Mouse (Mus musculus) forebrain, embryonic 10.5 days (tissue): ENCODE measurements around the gene Fbxl12. TPM values are rescaled to one million over a fixed set of nuclear protein-coding genes. Genes with fewer than 3 reads are reported as not detected.
A peak's percentile ranks its signal among the peaks of the same experiment; 100 is the strongest.
"Not testable (repeated sequence)": the region's sequence is repeated elsewhere in the genome, so short reads cannot be mapped to it uniquely, and the experiment has no call there.

Experiments
- DNase-seq: peaks from one replicate; pipeline ENCODE4 v3.0.0-alpha.2; 2017; ENCODE audit warnings: low spot score; ENCODE audit errors: extremely low spot score
- H3K27ac ChIP-seq: fragments of 300-500 bp; sonication (generic); 2 replicates; pipeline ENCODE4 v1.5.1; 2016; ENCODE audit warnings: mild to moderate bottlenecking
- H3K27me3 ChIP-seq: fragments of 300-500 bp; sonication (generic); 2 replicates; pipeline ENCODE4 v1.6.1; 2016; ENCODE audit warnings: mild to moderate bottlenecking; ENCODE audit not compliant: poor library complexity, severe bottlenecking
- H3K36me3 ChIP-seq: fragments of 300-500 bp; sonication (generic); replicated peaks from 2 replicates; pipeline ENCODE4 v1.6.1; 2016; ENCODE audit warnings: mild to moderate bottlenecking, moderate library complexity
- H3K4me1 ChIP-seq: fragments of 300-500 bp; sonication (generic); 2 replicates; pipeline ENCODE4 v1.6.1; 2016
- H3K4me3 ChIP-seq: fragments of 300-500 bp; sonication (generic); 2 replicates; pipeline ENCODE4 v1.5.1; 2016; ENCODE audit warnings: mild to moderate bottlenecking, moderate library complexity
- H3K9me3 ChIP-seq: fragments of 300-500 bp; sonication (generic); 2 replicates; pipeline ENCODE4 v1.6.1; 2016; ENCODE audit warnings: mild to moderate bottlenecking, moderate library complexity
- WGBS: fragments of 180-500 bp; shearing (Covaris S2); methylation state at CpG from one replicate; pipeline ENCODE4 v1.1.7; 2016; 5-methylcytosine and 5-hydroxymethylcytosine counted together
- polyA plus RNA-seq: library from polyadenylated mRNA; unstranded; fragments of >200 nt; fragmentation: Nextera tagmentation; extraction: Ambion mirVana; gene quantifications from 2 replicates; pipeline ENCODE4 v1.2.1, GENCODE M21; 2016

Fbxl12 gene
- polyA plus RNA-seq, 1 experiment from 2014 or later: 18.4 TPM

DNA sequence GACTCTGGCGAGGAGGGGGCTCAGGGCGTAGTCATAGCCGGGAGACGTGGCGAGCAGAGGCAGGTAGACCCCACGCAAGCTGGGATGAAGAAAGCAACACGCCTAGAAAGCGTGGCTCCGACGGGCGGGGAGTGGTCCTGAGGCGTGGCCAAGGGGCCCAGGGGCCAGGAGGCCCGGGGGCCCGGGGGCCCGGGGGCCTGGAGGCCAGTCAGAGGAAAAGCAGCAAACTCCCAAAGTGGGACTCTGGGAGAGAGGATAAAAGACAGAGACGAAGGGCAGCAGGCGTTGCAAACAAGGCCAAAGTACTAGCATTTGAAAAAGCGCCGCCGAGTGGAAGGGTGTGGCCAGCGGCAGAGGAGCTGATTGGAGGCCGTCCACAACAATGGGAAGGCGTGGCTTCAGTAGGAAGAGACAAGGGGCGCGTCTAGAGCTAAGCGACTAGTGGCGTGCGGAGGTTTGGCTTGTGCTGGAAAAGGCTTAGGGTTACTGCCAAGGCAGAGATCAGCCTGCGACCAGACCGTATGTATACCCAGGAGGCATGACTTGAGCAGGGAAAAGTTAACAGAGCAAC lies 1.6 kb downstream of the Fbxl12 start:
- Histone ChIP-seq H3K4me3 (peak overlapping the region; percentile 86), H3K4me1 (peaks cover 45% of the 10 kb centered on the region), H3K27me3 (no peaks in the 10 kb centered on the region), H3K36me3 (peaks cover 36% of the 10 kb centered on the region), H3K9me3 (no peaks in the 10 kb centered on the region), H3K27ac (peak overlapping the region; percentile 91)
- WGBS: under 1% methylated on average over 30 of the region's 30 CpGs
- peak; percentile 85 for DNase-seq

DNA sequence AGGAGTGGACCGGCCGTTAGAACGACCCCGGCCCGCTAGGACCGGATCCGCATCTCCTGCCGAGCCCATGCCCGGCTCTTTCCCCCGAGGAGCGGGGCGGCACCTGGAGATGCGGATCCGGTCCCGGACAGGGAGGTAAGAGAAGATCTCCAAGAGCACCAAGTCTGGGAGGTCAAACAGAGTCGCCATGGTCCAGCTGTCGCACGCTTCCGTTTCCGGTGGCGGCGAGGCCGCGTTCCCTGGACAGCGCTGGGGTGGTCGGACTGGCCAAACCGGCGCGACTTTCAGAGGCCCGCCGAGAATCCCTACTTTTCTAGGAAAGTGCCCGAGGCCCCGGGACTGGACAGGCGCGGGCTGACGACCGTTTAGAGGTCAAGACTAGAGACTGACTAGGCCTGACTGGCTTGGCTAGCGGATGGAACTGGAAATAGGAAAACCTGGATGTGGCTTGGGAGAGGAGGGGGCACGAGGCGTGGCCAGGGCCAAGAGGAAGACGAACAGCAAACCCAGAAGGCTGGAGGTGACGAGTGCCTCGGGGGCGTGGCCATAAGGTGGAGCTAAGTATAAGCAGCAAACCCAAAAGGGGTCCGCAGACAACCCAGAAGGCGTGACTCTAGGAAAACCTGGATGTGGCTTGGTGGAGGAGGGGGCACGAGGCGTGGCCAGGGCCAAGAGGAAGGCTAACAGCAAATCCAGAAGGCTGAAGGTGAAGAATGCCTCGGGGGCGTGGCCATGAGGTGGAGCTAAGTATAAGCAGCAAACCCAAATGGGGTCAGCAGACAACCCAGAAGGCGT lies 2.3 kb downstream of the Fbxl12 start, which contains the start of gene Ubl5:
Gene Ubl5 (plus strand): TSS at position 778 of the 795 bp plus-strand sequence.
- H3K27me3 ChIP-seq: no peaks in the 10 kb centered on the region
- WGBS: under 1% methylated on average over 51 of the region's 51 CpGs
- DNase-seq: peak; percentile 95

DNA sequence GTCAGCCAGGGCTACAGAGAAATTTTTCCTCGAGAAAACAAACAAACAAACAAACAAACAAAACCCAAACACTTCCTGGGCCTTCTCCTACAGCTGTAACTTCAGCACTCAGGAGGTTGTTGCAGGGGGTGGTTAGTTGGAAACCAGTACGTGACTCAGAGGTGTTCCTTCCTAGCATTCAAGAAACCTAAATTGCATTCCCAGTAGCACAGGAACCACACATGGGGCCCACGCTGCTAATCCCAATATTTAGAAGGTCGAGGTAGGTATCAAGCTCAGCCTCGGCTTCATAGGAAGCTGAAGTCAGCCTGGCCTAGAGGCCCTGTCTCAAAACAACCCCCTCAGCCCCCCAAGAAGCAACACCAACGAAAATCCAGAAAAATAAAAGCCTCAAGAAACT lies 3.1 kb downstream of the Fbxl12 start:
- Histone ChIP-seq H3K36me3 (peaks cover 36% of the 10 kb centered on the region), H3K4me1 (peaks cover 45% of the 10 kb centered on the region), H3K4me3 (peak overlapping the region; percentile 86), H3K27ac (peak overlapping the region; percentile 91), H3K27me3 (no peaks in the 10 kb centered on the region), H3K9me3 (no peaks in the 10 kb centered on the region)
- WGBS: 37% methylated on average over 6 of the region's 6 CpGs
- no peak for DNase-seq

More for the DNA sequence above, 2.3 kb downstream of the Fbxl12 start, which contains the start of gene Ubl5:
- peak within 1 kb of the TSS; percentile 86 for H3K4me3 ChIP-seq
- peaks cover 36% of the 10 kb centered on the region for H3K36me3 ChIP-seq
- H3K9me3 ChIP-seq: no peaks in the 10 kb centered on the region
- H3K27ac ChIP-seq: peak within 1 kb of the TSS; percentile 91
- peaks cover 45% of the 10 kb centered on the region for H3K4me1 ChIP-seq

DNA sequence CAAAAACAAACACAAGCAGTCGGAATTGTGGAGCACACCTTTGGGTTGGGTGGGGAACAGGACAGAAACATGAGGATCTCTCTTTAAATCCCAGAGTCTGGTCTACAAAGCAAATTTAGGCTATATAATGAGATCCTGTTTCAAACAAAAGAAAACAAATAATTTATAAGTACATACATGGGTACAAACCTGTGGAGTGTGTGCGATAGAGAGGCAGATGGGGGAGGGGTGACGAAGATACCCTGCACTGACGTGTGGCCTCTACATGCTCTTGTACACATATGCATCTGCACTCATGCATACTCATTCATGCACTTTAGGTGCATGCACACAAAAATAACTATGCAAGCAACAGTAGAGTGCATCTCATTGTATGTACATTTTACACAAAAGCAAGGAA lies 5.1 kb downstream of the Fbxl12 start:
- 95% methylated on average over 4 of the region's 4 CpGs for WGBS
- no peaks in the 10 kb centered on the region for H3K9me3 ChIP-seq
- DNase-seq: no peak
- no peak overlapping the region for H3K27ac ChIP-seq
- no peaks in the 10 kb centered on the region for H3K27me3 ChIP-seq
- H3K4me1 ChIP-seq: peaks cover 34% of the 10 kb centered on the region
- H3K4me3 ChIP-seq: no peak overlapping the region
- H3K36me3 ChIP-seq: peaks cover 30% of the 10 kb centered on the region

DNA sequence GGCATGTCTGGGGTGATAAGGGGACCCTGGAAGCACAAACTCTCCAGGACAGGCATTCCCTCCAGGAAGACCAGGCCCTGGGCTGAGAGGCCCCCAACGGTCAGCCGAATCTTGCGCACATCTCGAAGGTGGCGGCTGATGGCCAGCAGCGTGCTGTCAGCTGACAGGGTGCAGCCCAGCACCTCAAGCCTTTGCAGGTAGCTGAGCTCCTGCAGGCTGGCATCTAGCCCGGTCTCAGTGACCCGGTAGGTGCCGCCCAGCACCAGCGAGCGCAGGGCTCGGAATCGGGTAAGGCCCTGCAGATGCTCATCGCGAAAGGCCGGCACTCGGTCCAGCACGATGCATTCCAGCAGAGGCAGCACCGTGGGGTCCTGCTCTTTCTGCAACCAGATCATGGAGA lies 6.0 kb downstream of the Fbxl12 start:
- H3K9me3 ChIP-seq: no peaks in the 10 kb centered on the region
- H3K36me3 ChIP-seq: peaks cover 30% of the 10 kb centered on the region
- 96% methylated on average over 19 of the region's 19 CpGs for WGBS
- peaks cover 28% of the 10 kb centered on the region for H3K4me1 ChIP-seq
- no peak overlapping the region for H3K27ac ChIP-seq
- no peaks in the 10 kb centered on the region for H3K27me3 ChIP-seq
- no peak overlapping the region for H3K4me3 ChIP-seq
- no peak for DNase-seq

DNA sequence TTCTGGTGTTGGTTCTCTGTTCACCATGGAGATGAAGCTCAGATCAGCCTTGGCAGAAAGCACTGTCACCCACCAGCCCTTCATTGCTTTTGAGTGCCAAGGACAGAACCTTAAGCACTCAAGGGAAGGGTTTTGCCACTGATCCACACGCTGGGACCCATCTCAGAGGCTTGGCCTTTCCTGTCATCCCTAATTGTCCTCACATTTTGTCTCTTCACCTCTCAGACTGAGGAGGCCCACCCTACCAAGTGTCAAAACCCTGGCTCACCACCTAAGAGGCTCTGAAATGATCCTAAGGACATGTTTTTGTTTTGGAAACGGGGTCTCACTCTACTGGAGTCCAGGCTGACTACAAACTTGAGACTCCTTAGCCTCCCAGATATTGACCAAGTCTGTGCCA lies 7.8 kb downstream of the Fbxl12 start:
- no peak overlapping the region for H3K27ac ChIP-seq
- peaks cover 12% of the 10 kb centered on the region for H3K4me1 ChIP-seq
- H3K36me3 ChIP-seq: peaks cover 30% of the 10 kb centered on the region
- no peak for DNase-seq
- H3K9me3 ChIP-seq: no peaks in the 10 kb centered on the region
- no peaks in the 10 kb centered on the region for H3K27me3 ChIP-seq
- no peak overlapping the region for H3K4me3 ChIP-seq
- 97% methylated on average over 2 of the region's 2 CpGs for WGBS

DNA sequence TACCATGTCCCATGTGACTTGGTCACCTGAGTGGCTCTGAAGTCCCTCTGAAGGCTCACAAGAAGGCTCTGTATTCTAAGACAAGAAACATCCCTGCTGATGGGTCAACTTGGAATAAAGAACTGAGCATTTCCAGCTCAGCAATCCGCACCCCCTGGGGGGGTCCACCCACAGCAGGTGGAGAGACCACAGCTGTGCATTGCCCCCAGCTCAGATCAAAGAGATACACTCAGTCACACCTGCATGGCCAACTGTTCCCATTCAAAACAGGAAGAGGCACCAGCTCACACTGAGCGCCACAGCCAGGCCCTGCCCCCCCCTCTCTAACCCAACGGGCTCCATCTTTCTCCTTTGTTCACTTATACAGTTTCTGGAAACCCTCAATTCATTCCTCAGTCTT lies 8.3 kb downstream of the Fbxl12 start:
- WGBS: 84% methylated on average over 3 of the region's 3 CpGs
- no peak for DNase-seq

DNA sequence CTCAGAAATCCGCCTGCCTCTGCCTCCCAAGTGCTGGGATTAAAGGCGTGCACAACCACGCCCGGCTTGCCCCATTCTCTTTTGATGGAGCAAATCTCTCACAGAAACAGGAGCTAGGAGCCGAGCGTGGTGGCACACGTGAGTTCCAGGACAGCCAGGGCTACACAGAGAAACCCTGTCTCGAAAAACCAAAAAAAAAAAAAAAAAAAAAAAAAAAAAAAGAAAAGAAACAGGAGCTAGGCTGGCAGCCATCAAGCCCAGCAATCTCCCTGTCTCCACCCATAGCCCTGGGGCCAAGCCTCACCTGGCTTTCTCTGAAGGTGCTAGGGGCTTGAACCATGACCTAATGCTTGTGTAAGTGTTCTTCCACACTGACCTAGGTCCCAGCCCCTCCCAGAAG lies 8.9 kb downstream of the Fbxl12 start:
- H3K4me3 ChIP-seq, H3K4me1 ChIP-seq, H3K9me3 ChIP-seq, H3K27ac ChIP-seq, DNase-seq, H3K27me3 ChIP-seq: not testable (repeated sequence)
- H3K36me3 ChIP-seq: peaks cover 30% of the 10 kb centered on the region
- 94% methylated on average over 8 of the region's 8 CpGs for WGBS

More for the DNA sequence above, 8.3 kb downstream of the Fbxl12 start:
- no peaks in the 10 kb centered on the region for H3K9me3 ChIP-seq
- H3K4me3 ChIP-seq: no peak overlapping the region
- no peaks in the 10 kb centered on the region for H3K27me3 ChIP-seq
- peaks cover 30% of the 10 kb centered on the region for H3K36me3 ChIP-seq
- H3K4me1 ChIP-seq: peaks cover 7% of the 10 kb centered on the region
- H3K27ac ChIP-seq: no peak overlapping the region

DNA sequence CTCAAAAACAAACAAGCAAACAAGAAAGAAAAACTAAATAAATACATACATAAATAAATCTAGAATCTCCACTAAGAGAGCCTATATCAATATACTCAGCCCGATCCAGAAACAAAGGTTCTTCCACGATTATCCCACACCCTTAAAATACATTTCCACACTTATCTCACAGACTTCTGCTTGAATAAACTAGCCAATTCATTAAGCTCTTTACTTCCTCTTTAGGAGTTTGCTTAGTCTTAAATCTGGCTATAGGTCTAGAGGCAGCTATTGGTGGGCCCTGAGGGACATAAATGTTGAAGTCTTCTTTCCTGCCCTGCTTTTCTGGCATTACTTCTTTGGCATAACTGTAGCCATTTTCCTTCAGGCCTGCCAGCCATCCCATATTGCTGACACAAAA lies 13.2 kb downstream of the Fbxl12 start:
- no peak overlapping the region for H3K27ac ChIP-seq
- WGBS: 95% methylated on average over 2 of the region's 2 CpGs
- H3K27me3 ChIP-seq: no peaks in the 10 kb centered on the region
- H3K9me3 ChIP-seq: no peaks in the 10 kb centered on the region
- H3K36me3 ChIP-seq: 0 out of 2 replicates have a peak, but pooled peaks cover 4% of the 10 kb centered on the region
- H3K4me1 ChIP-seq: no peaks in the 10 kb centered on the region
- DNase-seq: no peak
- no peak overlapping the region for H3K4me3 ChIP-seq

DNA sequence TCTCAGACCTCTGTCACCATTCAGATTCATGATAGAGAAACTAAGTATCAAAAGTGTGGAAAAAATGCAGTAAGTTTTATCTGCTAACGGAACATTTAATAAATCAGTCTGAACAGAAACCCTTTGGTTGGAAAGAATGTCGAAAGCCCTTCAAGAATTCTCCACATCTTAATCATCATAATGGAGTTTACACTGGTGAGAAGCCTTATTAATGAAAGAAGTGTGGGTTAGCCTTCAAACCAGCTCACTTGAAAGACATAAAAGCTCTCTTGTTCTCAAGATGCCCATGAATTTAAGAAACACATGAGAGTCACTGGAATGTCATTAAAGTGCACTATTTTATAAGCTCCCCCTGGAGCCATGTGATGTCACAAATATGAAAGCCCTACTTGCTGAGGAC lies 27.9 kb downstream of the Fbxl12 start:
- no peak overlapping the region for H3K4me3 ChIP-seq
- H3K4me1 ChIP-seq: no peaks in the 10 kb centered on the region
- H3K27me3 ChIP-seq: no peaks in the 10 kb centered on the region
- H3K36me3 ChIP-seq: 0 out of 2 replicates have a peak, but pooled peaks cover 3% of the 10 kb centered on the region
- no peak overlapping the region for H3K27ac ChIP-seq
- no peak for DNase-seq
- H3K9me3 ChIP-seq: no peaks in the 10 kb centered on the region
- WGBS: 87% methylated on average over 2 of the region's 2 CpGs

DNA sequence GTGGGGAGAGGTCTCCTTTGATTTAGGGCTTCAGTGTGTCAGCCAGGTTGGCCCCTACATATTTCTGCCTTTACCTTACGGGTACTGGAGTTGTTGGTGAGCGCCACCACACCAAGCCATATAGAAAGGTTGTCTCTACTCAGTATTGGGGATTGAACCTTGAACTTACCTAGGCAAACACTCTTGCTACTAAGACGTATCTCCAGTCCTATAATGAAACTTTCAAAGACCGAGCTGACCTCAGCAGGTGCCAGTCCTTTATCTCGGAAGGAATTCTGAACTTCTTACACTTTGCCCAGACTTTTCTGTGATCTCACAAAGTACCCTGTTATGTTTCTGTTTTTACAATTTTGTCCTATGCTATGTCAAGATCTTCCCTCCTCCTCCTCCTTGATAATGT lies 32.6 kb downstream of the Fbxl12 start:
- H3K4me1 ChIP-seq: peaks cover 3% of the 10 kb centered on the region
- H3K27me3 ChIP-seq: no peaks in the 10 kb centered on the region
- peaks cover 4% of the 10 kb centered on the region; the same call in 1 of the 2 replicates for H3K9me3 ChIP-seq
- 87% methylated on average over 5 of the region's 5 CpGs for WGBS
- DNase-seq: no peak
- H3K36me3 ChIP-seq: peaks cover 16% of the 10 kb centered on the region
- H3K27ac ChIP-seq: no peak overlapping the region
- H3K4me3 ChIP-seq: no peak overlapping the region

DNA sequence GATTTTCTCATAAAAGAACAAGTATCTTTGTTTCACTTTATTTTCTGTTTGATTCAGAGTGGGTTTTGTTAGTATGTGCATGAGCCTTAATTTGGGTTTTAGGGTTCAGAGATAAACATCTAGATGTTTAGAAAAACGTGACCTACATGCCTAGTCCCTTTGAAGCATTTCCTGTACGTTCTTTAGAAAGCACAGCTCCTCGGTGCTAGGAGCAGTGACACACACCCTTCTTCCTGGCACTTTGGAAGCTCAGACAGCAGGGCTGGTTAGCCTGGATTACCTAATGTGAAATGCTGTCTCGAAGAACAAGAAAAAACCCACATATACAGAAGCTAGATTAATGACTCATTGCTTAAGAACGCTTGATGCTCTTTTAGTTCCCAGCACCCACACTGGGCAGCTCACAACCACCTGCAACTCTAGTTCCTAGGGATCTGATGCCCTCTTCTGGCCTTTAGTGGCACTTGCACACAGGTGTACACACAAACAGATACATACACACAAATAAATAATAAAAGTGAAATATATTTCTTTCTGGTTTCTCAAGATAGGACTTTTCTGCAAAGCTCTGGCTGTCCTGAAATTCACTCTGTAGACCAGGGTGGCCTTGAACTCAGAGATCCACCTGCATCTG lies 34.6 kb downstream of the Fbxl12 start:
- peaks cover 16% of the 10 kb centered on the region for H3K36me3 ChIP-seq
- no peak for DNase-seq
- H3K27me3 ChIP-seq: no peaks in the 10 kb centered on the region
- no peak overlapping the region for H3K4me3 ChIP-seq
- 89% methylated on average over 5 of the region's 5 CpGs for WGBS
- peaks cover 4% of the 10 kb centered on the region; the same call in 1 of the 2 replicates for H3K9me3 ChIP-seq
- H3K27ac ChIP-seq: no peak overlapping the region
- H3K4me1 ChIP-seq: peaks cover 11% of the 10 kb centered on the region
